Mouse (Mus musculus) T-helper 1 cell (primary cell): Measurements from ENCODE around the gene Hoxa13.

Source experiments
- in situ Hi-C: fragments of 300-600 bp; cut with MboI, MseI; formaldehyde crosslinking; loops from one replicate; pipeline ENCODE4 v1.15.1; 2025; ENCODE audit warnings: high pct_unique_total_duplicates

Gene Hoxa13

DNA sequence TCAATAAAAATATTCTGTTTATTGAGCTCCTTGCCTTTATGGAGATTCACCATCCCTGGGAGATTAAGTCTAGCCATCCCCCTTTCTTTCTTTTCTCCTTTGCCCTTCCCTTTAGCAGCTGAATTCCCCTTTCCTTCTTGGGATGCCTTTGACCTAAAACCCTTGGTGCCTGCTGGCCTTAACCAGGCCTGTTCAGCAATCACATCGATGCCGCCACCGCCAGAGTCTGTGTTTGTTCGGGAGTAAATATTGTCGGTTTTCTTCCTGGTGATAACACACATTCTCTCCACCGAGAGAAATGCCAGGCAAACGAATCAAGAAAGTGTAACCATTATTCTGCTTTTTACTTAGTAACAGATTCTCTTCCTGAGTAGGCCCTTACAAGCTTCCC, 22.5 kb downstream of the Hoxa13 start:
- in situ Hi-C loops = loop anchor here (25.0 kb wide), 1 partner anchor 1049 kb away; the partner anchor contains the start of gene Creb5

DNA sequence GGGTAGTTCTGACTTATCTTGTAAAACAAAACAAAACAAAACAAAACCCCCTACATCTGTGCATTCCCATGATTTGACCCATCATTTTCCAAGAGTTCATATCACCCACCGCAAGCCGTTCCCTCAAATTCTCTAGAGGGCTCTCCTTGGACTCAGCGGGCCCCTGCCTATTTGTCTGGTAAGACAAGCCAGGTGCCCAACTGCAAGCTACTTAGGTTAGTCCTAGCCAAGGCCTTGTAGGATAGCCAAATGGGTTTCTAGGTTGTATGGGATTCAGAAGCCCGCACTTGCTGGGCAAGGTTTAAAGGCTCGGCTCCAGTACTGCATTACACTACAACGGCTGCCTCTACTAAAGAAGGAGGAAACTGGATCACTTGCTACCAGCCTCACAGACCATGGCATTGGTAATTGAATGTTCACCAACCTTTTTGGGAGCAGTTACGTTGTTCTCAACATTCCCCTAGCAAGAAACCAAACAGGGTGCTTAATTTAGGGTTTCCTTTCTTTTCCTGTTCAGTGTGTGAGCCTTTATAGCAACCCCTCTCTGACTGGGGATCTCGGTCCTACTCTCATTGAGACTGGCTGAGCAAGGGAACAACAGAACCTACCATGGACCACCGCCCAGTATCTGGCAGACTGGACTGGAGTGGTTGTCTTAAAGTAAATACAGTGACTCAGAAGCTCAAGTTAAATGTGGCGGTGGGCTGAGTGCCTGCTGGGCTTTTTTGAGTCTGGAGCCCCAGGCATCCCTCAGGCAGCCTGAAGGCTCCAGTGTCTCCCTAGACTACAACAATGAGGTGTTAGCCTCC, 23.1 kb downstream of the Hoxa13 start:
- in situ Hi-C loops = loop anchor here (25.0 kb wide), 1 partner anchor 1050 kb away; the partner anchor contains the start of gene Creb5

DNA sequence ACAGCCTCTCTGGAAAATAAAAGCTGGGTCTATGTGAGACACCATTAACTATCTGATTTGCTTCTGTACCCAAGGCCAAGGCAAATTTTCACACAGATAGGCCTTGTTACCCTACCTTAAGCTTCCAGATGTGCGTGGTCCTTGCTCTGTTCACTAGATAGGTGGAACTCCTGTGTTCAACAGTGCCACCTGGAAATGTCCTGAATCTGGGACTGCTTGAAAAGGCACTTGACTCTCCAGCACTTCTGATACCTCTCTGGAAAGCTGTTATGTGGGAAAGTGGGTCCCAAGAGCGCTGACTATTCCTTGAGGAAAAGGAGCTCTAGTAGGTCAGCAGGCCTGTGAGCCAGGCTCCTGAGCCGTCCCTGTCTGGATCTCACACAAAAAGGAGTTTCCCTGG, 23.9 kb downstream of the Hoxa13 start:
- in situ Hi-C loops = loop anchor here (25.0 kb wide), 1 partner anchor 1050 kb away; the partner anchor contains the start of gene Creb5

DNA sequence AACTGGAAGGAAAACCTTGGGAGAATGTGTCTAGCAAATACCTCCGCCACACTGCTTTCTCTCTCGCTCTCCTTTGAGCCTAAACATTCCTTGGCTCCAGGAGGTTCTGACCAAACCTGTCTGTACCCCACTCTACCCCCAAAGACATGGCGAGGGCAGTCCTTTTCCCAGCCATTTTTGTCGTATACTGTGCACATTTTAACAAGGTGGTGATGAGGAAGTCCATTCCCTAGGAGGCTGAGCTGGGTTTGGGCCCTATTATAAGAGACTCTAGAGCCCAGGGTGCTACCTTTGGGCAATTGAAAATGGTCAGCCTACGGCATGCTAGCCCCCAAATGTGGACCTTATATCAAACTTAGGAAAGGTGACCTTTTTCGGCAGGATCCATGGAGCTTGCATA, 24.8 kb downstream of the Hoxa13 start:
- in situ Hi-C loops = loop anchor here (25.0 kb wide), 1 partner anchor 1051 kb away; the partner anchor contains the start of gene Creb5

DNA sequence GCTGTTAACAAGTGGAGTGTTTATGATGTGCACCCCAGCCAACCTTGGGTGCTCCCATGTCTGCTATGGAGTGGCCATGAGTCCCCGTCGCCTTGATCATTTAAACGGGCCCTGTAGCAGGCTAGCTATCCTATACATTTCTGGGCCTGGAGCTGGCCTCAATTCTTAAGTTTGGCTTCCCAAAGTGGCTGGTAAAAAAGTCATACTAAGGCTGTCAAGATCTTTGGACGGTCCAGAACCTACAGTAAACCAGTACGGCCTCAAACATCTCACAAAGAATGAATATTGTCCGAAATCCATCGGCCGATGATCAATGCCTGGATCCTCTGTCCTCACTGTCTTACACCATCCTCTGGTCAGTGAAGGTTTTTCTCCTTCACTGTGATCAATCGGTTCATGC, 25.4 kb downstream of the Hoxa13 start:
- in situ Hi-C loops = loop anchor here (25.0 kb wide), 1 partner anchor 1052 kb away; the partner anchor contains the start of gene Creb5

DNA sequence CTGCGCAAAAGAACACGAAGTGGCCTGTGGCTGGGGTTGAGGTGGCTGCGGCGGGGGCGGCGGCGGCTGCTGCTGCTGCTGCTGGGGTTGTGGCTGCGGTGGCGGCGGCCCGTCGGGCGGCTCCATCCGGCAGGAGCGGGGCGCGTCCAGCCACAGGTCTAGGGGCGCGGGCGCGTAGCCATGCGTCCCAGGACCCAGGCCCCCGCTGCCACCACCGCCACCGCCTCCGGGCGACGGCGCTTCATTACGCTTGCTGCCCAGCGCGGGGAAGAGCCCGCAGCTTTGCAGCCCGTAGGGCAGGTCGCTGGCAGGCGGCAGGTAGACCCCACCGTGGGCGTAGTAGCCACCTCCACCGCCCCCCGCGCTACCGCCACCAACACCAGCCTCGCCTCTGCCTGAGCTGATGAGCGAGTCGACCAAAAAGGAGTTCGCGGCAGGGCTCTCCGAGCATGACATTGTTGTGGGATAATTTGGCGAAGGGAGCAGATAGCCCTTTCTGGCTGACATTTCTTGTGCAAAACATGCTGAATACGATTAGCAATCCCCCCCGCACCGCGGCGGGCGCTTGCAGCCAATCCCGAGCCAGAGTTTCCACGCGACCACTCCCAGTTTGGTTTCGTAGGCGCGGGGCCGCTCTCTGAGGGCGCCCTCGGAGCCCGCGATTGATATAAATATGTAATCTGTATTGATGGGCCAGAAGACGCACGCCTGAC, 26.1 kb downstream of the Hoxa13 start:
- in situ Hi-C loops = loop anchor here (25.0 kb wide), 1 partner anchor 1053 kb away; the partner anchor contains the start of gene Creb5

DNA sequence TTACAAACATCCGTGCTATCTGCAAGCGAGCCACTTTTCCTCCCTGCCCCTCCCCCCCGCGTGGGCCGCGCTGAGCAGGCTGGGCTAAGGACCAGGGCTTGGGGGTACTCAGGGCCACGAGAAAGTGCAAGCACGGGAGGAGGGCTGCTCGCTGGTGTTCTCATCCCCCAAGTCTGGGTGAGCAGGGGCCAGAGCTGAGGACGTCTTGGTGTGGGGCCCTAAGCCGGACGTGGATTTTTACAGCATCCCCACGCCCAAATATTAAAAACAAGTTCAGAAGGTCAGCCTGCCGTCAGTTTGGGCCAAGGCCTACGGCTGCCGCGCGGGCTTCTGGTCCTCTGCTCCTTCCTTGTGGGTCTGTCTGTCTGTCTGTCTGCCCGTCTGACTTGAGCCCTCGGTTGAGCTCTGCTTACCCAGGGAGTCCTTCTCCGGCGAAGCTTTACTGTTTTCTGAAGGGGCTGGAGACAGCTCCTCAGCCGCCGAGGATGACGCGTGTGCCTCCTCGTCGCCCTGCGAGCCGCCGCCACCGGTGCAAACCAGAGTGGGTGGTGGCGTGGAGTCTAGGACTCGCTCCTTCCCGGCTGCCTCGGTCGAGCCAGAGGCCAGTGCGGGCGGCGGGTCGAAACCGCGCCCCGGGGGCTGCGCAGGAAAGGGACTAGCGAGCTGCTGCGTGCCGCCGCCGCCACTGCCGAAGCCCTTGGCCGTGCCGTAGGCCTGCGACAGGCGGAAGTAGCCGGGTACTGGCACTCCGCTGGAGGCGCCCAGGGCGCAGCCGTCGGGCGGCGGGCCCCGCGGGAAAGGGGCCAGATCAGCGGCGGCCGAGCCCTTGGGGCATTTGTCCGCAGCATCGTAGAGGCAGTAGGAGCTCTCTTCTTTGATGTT, 26.9 kb downstream of the Hoxa13 start:
- in situ Hi-C loops = loop anchor here (25.0 kb wide), 1 partner anchor 1054 kb away; the partner anchor contains the start of gene Creb5

DNA sequence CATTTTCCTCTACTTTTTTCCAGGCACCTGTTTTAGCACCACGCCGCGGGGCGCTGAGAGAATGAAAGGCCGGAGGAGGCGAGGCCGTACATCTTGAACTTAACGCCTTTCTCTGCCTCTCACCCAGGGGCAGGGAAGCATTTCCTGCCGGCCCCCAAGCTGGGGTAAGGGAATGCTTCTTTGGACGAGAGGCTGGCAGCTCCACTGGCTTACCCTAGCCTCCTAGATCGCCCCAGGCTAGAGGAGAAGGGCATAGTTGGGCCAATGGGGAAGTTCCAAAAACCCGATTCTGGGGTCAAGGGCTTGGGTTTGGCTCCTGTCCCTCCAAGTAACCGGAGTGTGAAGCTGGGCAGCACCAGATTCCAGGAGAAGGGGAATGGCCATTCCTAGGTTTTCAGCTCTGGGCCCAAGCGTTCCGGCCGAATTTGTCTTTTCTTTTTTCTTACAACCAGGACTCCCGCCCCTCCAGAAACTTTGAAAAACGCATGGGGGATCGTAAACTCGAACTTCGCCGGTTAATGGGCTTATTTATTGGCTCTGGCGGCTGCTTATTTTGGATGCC, 27.6 kb downstream of the Hoxa13 start:
- in situ Hi-C loops = loop anchor here (25.0 kb wide), 1 partner anchor 1054 kb away; the partner anchor contains the start of gene Creb5

DNA sequence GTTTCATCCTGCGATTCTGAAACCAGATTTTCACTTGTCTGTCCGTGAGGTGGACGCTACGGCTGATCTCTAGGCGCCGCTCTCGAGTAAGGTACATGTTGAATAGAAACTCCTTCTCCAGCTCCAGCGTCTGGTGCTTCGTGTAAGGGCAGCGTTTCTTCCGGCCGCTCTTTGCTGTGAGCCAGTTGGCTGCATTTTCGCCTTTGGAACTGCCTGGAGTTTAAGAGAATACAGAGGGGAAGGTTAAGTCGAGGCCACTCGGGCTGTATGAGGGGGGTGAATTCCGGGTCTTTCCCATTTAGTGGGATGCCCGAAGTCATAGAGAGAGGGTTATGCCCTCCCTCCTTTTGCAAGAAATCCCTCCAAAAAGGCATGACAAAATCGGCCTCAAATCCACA, 28.1 kb downstream of the Hoxa13 start:
- in situ Hi-C loops = loop anchor here (25.0 kb wide), 1 partner anchor 1055 kb away; the partner anchor contains the start of gene Creb5

DNA sequence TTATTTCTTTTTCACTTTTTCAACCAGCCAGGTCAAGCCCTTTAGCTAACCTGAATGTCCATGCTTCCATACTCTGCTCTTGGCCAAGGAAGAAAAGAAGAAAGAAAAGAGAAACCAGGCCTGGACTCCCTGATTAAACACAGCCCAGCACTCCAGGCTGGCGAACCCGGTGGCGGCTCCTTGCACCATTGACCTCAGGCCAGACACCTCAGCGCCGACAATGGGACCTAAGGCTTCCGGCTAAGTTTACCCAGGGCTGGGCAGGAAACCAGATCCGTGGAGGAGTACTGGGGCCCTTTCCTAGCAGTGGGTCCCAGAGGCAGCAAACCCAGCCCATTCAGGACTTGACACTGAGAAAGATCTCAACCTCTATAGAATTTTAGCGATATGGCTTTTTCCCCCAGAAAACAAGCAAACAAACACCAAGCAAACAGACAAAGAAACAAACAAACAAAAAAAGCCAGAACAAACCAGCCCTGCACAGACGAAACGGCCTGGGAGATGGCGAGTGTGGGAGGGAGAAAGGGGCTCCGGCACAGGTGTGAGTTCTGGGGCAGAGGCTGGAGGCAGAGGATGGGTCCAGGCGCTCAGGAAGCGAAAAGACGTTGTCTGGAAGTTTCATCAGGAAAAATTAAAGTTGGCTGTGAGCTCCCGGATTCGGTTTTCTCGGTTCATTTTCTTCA, 28.7 kb downstream of the Hoxa13 start:
- in situ Hi-C loops = loop anchor here (25.0 kb wide), 1 partner anchor 1055 kb away; the partner anchor contains the start of gene Creb5

DNA sequence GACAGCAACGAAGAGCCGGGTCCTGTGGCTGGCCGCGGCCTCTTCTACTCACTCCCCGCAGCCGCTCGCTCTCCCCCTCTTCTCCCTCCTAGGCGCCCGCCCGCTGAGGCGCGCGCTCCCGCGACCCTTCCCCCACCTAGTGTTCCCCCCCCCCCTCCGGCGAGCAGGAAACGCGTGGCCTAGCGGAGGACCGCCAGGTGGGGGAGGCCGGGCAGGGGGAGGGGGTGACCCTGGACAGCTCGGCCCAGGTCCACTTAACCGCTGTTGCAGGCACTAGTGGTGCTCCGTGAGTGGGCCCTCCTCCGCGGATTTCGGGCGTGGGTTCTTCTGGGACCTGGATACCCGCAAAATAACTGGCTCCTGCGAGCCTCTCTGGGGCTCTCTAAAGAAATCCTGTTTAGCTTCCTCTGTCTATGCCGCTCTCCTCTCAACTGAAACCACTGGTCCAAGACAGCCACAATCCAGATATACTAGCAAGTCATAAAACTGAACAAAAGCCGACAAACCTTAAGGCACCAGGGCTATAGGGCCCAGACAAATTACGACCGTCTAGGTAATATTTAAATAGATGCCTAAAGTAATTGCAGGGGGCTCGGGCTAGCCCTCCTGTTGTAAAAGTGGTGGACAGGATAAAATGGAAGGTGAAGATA, 30.0 kb downstream of the Hoxa13 start, which contains the start of gene Hoxa9:
Hoxa9 (minus strand) TSS at position 574 of the 650 bp plus-strand sequence.
- in situ Hi-C loops = loop anchor here (25.0 kb wide), 1 partner anchor 1057 kb away; the partner anchor contains the start of gene Creb5

DNA sequence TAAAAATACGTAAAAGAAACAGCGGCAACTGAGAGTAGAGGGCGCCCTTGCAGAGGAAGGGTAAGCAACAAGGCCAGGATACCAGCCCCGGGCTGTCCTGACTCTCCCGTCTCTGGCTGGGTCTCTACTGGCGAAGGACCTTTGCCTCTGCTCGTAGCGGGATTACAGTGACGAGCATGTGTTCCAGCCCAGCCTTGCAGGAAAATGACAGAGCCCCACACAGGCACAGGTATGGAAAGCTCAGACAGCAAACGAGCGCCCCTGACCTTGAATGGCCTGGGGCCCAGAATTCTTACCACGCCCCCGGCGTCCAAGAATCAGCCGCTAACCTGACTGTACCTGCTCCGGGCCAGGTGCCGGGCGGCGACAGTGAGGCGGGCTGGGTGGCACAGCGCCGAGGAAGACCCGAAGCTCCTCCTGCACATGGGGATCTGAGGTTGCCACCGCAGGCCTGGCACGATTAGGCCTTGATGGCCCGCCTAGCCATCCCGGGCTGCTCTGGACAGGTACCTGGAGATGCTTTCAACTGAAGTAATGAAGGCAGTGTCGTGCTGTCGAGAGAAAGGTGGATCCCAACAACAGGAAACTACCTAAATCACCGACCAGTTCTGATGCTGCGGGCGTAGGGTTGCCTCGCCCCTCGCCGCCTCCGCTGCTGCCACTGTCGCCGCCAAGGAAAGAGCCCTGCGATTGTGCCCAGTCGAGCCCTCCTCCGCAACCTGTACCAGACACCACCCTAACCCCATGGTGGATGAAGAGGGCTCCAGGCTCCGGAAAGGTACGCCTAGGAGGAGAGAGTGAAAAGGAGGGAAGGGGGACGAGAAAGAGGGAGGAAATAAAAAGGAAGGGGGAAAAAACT, 30.9 kb downstream of the Hoxa13 start:
- in situ Hi-C loops = loop anchor here (5.0 to 25.0 kb wide), 3 partner anchors 33 to 1058 kb away; partner anchors contain the start of genes Creb5 and Hoxa13

DNA sequence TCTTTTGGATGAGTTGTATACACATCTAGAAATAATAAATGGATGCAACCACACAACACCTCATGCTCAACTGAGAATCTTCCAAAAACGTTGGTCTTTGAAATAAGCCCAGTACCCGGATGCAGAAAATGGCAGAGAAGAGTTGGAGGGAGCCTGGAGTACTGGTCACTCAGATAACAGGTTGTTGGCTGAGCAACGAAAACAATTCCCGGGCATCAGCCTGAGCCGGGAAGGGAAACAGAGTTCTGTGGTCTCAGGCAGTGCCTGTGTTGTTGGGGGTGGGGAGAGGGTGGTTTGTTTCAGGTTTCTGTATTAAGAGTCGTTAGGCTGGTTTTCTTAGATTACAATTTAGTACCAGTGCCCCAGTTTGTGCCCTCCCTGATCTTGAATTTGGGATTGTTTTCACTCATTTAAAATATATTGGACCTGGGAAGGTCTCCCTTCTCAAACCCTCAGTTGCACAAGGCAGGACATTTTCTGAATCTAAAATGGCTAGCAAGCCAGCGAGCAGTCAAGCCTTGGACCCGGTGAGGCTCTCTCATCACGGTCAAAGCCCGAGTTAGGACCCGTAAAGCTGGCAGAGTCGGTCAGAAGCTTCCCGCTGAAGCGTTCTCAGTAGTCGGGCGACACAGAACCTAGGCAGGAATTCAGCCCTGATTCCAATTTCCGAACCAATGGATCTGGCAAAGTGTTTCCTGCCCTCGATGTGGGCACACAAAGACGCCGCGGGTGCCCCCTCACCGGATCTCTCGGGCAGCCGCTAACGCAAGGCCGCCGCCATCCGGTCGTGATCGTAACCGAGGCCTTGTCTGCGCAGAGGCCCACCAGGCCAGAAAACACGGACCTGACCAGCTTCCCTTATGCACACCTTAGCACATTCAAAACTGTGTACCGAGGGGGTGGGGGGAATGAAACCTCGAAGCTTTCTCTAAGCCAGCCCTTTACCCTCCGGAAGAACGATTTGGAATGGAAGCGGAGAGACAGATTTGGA, 31.9 kb downstream of the Hoxa13 start:
- in situ Hi-C loops = loop anchor here (5.0 to 25.0 kb wide), 3 partner anchors 34 to 1059 kb away; partner anchors contain the start of genes Creb5 and Hoxa13

DNA sequence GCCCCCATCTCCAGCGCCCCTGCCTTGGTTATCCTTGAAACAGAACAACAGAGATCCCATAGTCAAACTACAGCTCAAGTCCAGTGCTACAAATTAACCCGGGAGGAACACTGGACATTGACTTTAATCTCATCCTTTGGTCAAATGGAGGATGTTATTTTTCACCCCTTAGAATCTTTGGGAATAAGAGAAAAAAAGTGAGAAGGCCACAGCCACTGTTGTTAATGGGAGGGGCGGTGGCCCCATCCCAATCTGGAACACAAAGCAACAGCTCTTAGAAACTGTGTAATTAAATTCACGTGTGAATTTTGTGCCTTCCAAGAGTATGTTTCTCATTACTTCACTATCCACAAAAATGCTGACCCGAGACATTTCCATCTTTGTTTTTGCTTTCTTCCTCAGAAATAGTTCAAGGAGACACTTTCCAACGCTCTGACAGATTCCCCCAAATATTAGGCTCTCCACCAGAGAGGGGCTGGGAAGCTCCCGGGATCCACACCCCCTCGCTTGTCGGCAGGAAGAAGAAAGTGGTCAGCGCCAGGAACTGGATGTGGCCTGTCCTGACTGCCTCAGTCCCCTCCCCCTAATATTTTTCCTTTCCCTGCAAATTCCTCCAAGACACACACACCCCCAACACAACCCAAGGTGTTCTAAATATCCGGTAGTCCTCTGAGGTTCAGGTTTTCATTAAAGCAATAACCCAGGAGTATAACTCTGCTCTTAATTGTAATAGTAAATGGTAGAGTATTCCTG, 33.0 kb downstream of the Hoxa13 start:
- in situ Hi-C loops = loop anchor here (5.0 to 25.0 kb wide), 3 partner anchors 35 to 1060 kb away; partner anchors contain the start of genes Creb5 and Hoxa13

DNA sequence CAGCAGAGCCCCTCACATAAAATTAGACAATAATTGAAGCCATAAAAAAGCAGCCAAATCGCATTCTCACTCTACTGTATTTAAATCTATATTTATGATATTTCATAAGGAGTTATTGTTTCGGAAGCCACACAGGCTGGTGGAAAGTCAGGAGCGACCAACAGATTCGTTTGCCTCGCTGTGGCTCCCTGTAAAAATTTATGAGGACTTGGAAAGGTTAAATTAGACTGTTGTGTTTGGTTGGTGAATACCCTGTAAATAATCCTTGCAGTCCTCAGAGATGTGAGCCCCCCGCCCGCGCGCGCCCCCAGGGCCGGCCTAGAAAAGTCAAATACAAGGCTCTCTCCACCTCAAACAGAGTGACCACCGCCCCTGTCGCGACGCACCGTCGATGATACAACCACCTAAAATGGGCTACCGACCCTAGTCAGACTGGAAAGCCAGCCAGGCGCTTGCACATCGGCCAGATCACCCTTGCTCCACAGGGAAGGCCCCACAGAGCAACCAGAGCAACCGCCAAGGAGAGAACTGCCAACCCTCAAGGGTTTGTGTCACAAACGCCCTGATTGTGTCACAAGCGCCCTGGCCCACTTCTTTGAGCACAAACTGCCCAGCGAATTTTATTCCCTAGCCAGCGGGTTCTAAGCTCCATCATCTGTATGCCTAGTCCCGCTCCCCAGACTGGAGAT, 34.0 kb downstream of the Hoxa13 start:
- in situ Hi-C loops = loop anchor here (5.0 to 25.0 kb wide), 3 partner anchors 36 to 1061 kb away; partner anchors contain the start of genes Creb5 and Hoxa13
